Mouse (Mus musculus) cerebellum, postnatal 36 days (tissue): ENCODE measurements around the gene Pdzk1ip1.

ENCODE experiments used
- DNase-seq, 2 experiments: peaks; one replicate each; pipeline ENCODE4 v3.0.0; 2021 to 2022; ENCODE audit warnings: mixed read lengths in 2 of 2

The Pdzk1ip1 gene

GRCm38 (mm10) chr4:115075204-115075915, 13.1 kb upstream of the Pdzk1ip1 start:
- DNase-seq, result no peak

DNA sequence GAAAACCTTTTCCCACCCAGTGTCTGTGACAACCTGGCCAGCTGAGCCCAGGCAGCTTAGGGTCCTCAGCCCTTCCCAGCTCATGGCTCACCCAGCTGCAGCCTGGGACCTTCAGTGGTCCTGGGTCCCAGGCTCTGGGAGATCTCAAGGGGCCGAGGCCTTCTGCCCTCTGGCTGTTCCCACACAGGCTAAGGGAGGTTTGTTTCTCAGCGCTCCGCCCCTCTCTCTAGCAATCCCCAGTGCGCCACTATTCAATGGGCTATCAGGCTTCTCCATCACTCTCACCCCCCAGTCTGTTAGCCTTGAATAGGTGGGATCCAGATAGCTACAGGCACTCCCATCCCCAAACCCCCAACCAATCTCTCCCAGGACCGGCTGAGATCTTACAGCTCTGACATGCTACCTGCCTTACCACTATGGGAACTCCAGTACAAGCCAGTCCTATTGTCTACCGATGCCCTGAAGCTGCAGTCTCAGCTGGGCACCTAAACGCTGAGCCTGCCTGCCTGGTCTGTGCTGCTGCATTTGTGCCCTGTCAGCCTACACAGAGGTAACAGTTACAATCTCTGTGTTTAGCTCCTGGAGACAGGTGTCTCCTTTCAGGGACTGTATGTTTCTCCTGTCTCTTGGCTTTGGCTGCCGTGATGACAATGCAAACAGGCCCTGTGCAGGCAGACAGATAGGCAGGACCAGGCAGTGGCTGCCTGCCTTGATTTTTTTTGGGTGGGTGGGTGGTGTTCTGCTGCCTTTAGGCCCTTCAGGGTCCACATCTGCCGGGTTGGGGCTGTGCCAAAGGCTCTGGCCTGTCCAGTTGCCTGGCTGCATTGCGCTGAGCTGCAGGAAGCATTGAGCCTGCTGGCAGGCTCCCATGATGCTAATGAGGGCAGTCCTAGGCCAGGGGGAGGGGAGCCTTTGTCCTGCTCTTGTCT, 9.4 kb upstream of the Pdzk1ip1 start:
- DNase-seq, result no peak

DNA sequence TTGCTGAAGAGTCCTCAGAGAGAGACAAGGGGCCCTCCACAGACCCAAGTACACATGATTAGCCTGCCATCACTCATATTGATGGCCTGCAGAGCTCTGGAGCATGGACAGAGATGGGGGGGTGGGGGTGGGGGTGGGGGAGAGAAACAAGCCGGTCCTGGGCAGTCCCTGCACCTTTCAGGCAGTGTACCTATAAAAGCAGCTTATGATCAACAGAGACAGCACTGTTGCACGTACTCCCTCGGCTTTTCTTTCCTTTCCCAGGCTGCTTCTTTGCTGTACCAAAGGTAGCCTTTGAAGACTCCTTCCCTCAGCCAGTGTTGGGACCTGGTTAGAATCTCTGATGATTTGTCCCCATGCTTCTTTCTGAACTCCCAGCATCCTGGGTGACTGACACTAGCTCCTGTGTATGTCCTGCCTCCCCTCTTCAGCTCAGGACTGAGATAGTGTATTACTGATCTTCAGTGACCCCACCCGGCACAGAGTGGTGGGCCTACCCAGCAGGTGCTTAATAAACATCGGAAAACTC, 8.6 kb upstream of the Pdzk1ip1 start:
- no peak for DNase-seq

DNA sequence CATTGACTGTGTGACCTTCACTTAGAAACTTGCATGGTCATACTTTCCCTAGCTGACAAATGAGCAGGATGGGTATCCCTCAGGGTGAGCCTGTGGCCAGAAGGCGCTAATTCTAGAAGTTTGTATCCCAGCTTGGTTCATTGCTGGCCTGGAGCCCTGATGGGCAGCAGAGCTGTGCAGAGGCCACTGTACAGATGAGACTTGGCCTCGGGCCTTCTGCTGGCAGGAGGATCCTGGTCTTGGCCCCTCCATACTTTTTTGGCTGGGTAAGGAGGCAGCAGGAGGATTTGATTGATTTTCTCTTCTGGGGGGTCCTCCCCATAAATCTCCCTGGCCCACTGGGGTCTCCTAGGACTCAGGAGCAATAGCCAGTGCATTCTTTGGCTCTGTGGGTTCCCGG, 5.5 kb upstream of the Pdzk1ip1 start:
- no peak for DNase-seq

DNA sequence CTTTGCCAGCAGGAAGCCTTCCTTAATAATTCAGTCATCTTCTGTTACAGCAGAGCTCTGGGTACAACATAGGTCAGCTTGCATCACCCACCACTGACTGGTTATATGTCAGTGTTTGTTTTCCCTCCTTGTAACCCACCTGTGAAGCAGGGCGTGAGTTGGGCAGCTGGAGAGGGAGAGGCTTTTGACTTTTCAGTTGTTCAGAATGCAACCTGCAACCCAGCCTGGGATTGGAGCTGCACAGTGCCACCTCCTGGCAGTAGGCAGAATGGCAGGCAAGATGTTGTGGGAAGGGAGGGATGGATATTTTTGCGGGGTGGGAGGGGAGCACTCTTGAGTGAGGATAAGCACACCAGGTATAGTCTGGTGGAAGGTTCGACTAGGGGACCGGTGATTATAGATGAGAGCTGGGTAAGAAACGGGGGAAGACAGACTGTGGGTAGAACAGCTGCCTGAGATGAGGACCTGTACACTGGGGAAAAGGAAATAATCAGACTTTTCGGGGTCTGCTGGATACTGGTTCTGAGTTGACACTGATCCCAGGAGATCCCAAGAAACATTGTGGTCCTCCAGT, 2.9 kb upstream of the Pdzk1ip1 start:
- peak; percentile 36 to 47 for DNase-seq

GRCm38 (mm10) chr4:115086257-115086656, 2.3 kb upstream of the Pdzk1ip1 start:
- DNase-seq, result no peak

DNA sequence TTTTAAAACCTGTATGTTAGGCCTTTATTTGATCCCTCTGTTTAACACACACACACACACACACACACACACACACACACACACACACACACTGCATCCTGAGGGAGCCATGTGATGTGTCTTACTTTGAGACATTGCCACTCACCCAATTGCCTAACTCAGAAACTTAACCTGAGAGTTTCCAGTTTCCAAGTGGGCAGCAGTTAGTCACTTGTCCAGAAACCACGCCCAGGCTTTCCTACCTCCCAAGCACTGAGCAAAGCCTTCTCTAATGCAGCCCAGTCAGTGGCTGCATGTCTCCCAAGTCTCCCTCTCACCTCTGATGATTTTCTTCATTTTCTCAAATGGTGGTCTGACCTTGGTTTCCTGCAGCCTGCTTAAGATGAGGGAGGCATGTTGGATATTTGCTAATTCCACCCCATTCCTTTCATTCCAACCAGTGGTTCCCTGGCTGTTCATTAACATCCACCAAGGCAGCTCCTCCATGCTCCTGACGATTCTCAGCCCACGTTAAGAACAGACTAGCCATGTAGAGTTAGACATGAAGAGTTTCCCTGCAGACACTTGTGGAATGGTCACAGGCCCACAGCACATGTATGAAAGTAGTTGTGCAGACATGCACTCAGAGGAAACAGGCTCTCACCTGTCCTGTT, 1.6 kb upstream of the Pdzk1ip1 start:
- DNase-seq, result no peak

GRCm38 (mm10) chr4:115090592-115090991, 2.1 kb downstream of the Pdzk1ip1 start:
- DNase-seq, result no peak

- DNase-seq, result no peak
These were observed 3.3 kb downstream of the Pdzk1ip1 start for GRCm38 (mm10) chr4:115091806-115092205.

DNA sequence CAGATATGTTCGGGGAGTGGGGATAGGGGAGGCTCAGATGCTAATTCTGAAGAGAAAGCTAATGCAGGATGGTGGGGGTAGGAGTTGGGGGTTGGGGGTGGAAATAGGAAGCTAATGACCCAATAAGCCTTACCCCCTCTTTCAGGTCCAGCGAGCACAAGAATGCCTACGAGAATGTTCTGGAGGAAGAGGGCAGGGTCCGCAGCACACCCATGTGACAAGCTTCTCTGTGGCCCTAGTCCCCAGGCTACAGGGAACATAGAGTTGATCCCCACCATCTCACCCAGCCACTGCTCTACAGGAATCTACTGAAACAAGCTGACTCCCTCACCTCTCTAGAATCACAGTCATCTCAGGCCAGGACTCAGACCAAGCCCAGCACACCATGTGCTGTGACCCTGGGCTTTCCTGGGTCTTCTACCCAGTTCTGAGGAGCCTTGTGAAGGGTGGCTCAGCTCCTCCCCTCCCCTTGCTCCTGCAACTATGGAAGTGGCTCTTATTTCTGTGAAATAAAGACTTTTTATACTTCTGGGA, 4.9 kb downstream of the Pdzk1ip1 start:
- DNase-seq, result no peak

- no peak for DNase-seq
These were observed 5.5 kb downstream of the Pdzk1ip1 start for GRCm38 (mm10) chr4:115094056-115094455.

- DNase-seq, result peak in 1 of 2 experiments; percentile 4
These were observed 7.3 kb downstream of the Pdzk1ip1 start for GRCm38 (mm10) chr4:115095671-115096434.

DNA sequence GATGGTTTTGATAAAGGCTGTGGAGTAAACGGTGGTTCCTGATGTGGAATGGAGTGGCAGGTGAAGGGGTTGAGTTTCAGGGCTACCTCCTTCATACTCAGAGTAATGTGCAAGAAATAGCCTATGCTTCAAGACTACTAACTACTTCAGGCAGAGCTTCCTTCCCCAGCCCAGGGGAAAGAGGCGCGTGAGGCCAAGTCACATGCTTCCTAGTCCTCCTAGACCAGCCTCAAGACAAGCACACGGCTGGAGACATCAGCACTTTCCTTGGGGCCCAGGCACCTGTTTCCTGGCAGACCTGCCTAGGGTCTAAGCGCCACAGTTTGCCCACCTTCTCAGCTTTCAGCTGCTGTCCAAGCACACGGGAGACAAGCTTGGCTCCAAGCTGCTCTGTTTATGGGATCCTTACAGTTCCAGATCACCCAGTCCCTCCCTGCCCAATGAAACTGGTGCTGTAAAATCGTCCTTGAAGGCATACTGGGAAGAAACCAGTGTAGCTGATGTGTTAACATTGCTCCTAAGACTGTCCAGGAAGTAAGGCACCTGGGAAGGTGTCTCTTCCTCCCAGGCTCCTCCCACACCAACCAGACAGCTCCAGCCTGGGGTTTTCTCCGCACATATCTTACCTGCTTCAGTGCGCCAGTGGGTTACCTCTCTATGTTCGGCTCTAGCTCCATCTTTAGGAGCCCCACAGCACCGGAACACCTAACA, 8.1 kb downstream of the Pdzk1ip1 start:
- DNase-seq, result no peak

DNA sequence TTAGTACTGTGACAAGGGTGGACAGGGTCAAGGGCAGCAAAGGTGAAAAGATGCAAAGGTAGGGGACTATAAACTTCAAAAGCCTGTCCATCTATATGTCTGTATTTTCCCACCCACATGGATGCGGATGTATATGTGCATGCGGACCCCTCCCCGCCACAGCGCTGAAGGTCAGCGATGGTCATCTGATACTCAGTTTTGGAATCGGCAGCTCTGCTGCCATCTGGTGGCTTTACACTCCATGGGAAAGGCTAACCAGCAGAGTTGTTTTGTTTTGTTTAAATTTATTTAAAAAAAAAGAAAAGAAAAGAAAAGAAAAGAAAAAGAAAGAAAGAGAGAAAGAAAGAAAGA, 8.6 kb downstream of the Pdzk1ip1 start:
- peak; percentile 15 to 20 for DNase-seq

- peak; percentile 58 to 60 for DNase-seq
These were observed 13.2 kb downstream of the Pdzk1ip1 start for GRCm38 (mm10) chr4:115101682-115102081.

DNA sequence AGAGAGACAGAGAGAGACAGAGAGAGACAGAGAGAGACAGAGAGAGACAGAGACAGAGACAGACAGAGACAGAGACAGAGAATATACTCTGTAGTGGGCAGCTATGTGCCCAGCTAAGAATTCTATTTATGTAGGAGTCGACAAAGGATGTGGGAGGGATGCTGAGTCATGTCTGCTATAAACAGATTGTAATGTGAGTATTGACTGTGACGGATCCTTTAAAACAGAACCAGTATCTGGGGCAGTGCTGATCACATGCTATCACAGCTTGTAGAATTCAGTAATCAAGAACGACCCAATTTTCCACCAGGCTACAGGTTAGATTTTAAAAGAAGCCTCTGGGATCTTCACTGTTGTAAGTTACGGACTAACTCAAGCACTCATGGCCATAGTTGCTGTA, 15.0 kb downstream of the Pdzk1ip1 start:
- no peak for DNase-seq

- no peak for DNase-seq
These were observed 22.7 kb downstream of the Pdzk1ip1 start for GRCm38 (mm10) chr4:115111167-115111566.

DNA sequence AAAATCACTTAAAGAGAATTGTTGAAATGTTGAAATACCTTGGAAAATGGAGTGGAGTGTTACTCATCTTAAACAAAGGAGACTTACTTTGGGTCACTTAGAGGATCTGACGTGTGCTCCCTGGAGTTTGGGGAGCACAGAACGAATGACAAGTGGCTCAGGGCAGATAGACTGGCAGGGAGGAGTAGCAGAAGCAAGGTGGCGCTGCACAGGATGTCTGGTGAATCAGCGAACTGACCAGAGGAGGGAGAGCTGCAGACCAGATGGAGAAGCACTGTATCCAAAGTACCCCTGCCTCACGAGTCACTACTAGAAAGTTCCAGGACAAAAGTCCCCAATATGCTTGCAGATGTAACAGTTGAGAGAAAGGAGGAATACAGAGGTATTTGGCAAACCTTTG, 24.8 kb downstream of the Pdzk1ip1 start:
- no peak for DNase-seq

GRCm38 (mm10) chr4:115119642-115120041, 31.1 kb downstream of the Pdzk1ip1 start:
- DNase-seq, result no peak

GRCm38 (mm10) chr4:115121162-115121561, 32.7 kb downstream of the Pdzk1ip1 start:
- DNase-seq, result no peak

- no peak for DNase-seq
These were observed 33.1 kb downstream of the Pdzk1ip1 start for GRCm38 (mm10) chr4:115121608-115122007.
